Mouse (Mus musculus) heart, adult 2 months (tissue): ENCODE measurements around the gene Slc26a6.
A peak's percentile ranks its signal among the peaks of the same experiment; 100 is the strongest.

Experiments used
- CTCF ChIP-seq: fragments of 200-600 bp; IDR thresholded peaks from 2 replicates; pipeline ENCODE4 v1.8.1; 2022; ENCODE audit warnings: antibody characterized with exemption, mild to moderate bottlenecking, moderate library complexity
- EP300 ChIP-seq: fragments of 200-500 bp; IDR thresholded peaks from 2 replicates; pipeline ENCODE4 v1.6.1; 2011; ENCODE audit warnings: low read depth, low read length, control low read depth; ENCODE audit not compliant: insufficient read depth
- POLR2A ChIP-seq: fragments of 200-500 bp; IDR thresholded peaks from 2 replicates; pipeline ENCODE4 v1.6.1; 2011; ENCODE audit warnings: mild to moderate bottlenecking, low read depth, low read length, control low read depth; ENCODE audit not compliant: insufficient read depth

GRCm38 (mm10) chr9:108936418-108937364 is 83.6 kb downstream of the Slc26a6 start, which contains the start of gene Uqcrc1:
- TF ChIP-seq CTCF, result peak; percentile 99; the same call in 1 of the 2 replicates
- peak; percentile 98 for TF ChIP-seq POLR2A
- peak; percentile 71; the same call in 1 of the 2 replicates for TF ChIP-seq EP300
